Mouse (Mus musculus) ES-Bruce4 (cell line): ENCODE results near the gene Elovl6. TPM values are rescaled to one million over a fixed set of nuclear protein-coding genes. Genes with fewer than 3 reads are reported as not detected.

Source experiments
- H3K27ac ChIP-seq: 2 replicates; pipeline ENCODE4 v1.5.1; 2012; ENCODE audit warnings: low read length, inconsistent platforms; ENCODE audit not compliant: insufficient read depth
- H3K27me3 ChIP-seq: 2 replicates; pipeline ENCODE4 v1.6.1; 2012; ENCODE audit warnings: mild to moderate bottlenecking, low read length, inconsistent platforms; ENCODE audit not compliant: control insufficient read depth, poor library complexity, insufficient read depth, severe bottlenecking
- H3K36me3 ChIP-seq: 2 replicates; pipeline ENCODE4 v1.6.1; 2012; ENCODE audit warnings: inconsistent platforms, mild to moderate bottlenecking, low read length, moderate library complexity; ENCODE audit not compliant: control insufficient read depth, poor library complexity, insufficient read depth, severe bottlenecking
- H3K4me1 ChIP-seq: one replicate; pipeline ENCODE4 v1.8.1; 2011; ENCODE audit warnings: low read length; ENCODE audit not compliant: control insufficient read depth, insufficient read depth
- H3K4me3 ChIP-seq: 2 replicates; pipeline ENCODE4 v1.5.1; 2011; ENCODE audit warnings: low read depth, mild to moderate bottlenecking, low read length
- H3K9ac ChIP-seq: 2 replicates; pipeline ENCODE4 v1.6.1; 2012; ENCODE audit warnings: low read depth, mild to moderate bottlenecking, inconsistent platforms; ENCODE audit not compliant: poor library complexity, severe bottlenecking
- H3K9me3 ChIP-seq: replicated peaks from 2 replicates; pipeline ENCODE4 v1.6.1; 2012; ENCODE audit warnings: mild to moderate bottlenecking, low read length, inconsistent platforms; ENCODE audit not compliant: control insufficient read depth, poor library complexity, insufficient read depth, severe bottlenecking
- CTCF ChIP-seq: IDR thresholded peaks from one replicate; pipeline ENCODE4 v1.8.1; 2011; ENCODE audit warnings: low read depth, low read length
- EP300 ChIP-seq: IDR thresholded peaks from 2 replicates; pipeline ENCODE4 v1.6.1; 2011; ENCODE audit warnings: low read depth, low read length; ENCODE audit not compliant: insufficient read depth
- POLR2A ChIP-seq: IDR thresholded peaks from one replicate; pipeline ENCODE4 v1.8.1; 2011; ENCODE audit warnings: low read length; ENCODE audit not compliant: insufficient read depth
- polyA plus RNA-seq: library from polyadenylated mRNA; stranded (reverse); fragments of >200 nt; gene quantifications from 2 replicates; pipeline ENCODE4 v1.2.4, GENCODE M21; 2011; ENCODE audit warnings: low read depth; ENCODE audit not compliant: missing spikeins, insufficient read depth, insufficient read length

Elovl6 gene
- polyA plus RNA-seq, 1 experiment = 124 TPM

DNA sequence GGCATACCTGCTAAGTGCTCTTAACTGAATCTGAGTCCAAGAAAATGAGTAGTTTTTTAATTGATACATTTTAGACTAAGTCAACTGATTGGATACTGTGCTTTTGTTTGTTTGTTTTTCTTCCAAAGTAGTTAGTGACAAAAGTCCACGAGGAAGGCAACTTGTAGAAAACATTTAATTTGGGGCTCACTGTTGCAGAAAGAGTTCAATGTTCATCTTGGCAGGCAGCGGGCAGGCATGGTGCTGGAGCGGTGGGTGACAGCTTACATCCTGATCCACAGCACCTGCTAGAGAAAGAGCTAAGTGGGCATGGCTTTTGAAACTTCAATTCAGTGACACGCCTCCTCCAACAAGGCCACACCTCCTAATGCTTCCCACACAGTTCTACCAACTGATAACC is 31.7 kb downstream of the Elovl6 start:
- Histone ChIP-seq H3K27me3 (no peaks in the 10 kb centered on the region), H3K4me1 (peaks cover 2% of the 10 kb centered on the region), H3K36me3 (peaks cover 23% of the 10 kb centered on the region), H3K27ac (no peak overlapping the region), H3K9ac (no peak overlapping the region), H3K9me3 (no peaks in the 10 kb centered on the region), H3K4me3 (no peak overlapping the region)
- TF ChIP-seq POLR2A (no peak), CTCF (no peak), EP300 (no peak)

- Histone ChIP-seq H3K9me3 (no peaks in the 10 kb centered on the region), H3K4me3 (no peak overlapping the region), H3K27ac (no peak overlapping the region), H3K4me1 (peaks cover 2% of the 10 kb centered on the region), H3K27me3 (no peaks in the 10 kb centered on the region), H3K9ac (no peak overlapping the region), H3K36me3 (peaks cover 23% of the 10 kb centered on the region)
- TF ChIP-seq POLR2A (no peak), CTCF (no peak), EP300 (no peak)
Measured at GRCm38 (mm10) chr3:129564852-129565251, 32.7 kb downstream of the Elovl6 start.

GRCm38 (mm10) chr3:129565458-129565857 is 33.3 kb downstream of the Elovl6 start:
- no peaks in the 10 kb centered on the region for H3K27me3 ChIP-seq
- no peak overlapping the region for H3K27ac ChIP-seq
- H3K4me3 ChIP-seq = no peak overlapping the region
- TF ChIP-seq EP300 (no peak), POLR2A (no peak), CTCF (no peak)
- no peaks in the 10 kb centered on the region for H3K9me3 ChIP-seq
- H3K4me1 ChIP-seq = peaks cover 2% of the 10 kb centered on the region
- H3K9ac ChIP-seq = no peak overlapping the region
- H3K36me3 ChIP-seq = peaks cover 23% of the 10 kb centered on the region

DNA sequence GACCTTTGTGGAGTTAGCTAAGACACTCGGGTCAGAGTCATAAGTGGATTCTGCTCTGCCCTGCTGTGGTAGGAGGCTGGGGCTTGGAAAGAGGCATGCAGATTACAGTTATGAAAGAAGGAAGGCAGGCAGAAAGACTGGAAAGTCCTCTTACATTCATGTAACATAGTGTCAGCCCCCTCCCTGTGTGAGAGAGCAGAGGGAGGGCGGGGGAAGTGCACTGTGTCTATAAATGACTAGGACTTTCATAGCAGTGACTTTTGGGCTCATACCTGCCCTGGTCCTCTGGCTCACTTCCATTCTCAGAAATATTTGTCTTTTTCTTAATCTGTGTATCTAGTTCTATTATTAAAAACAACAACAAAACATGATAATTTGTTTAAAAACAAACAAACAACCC is 33.9 kb downstream of the Elovl6 start:
- H3K36me3 ChIP-seq = peaks cover 26% of the 10 kb centered on the region
- TF ChIP-seq EP300 = no peak
- TF ChIP-seq POLR2A = no peak
- TF ChIP-seq CTCF = no peak
- no peaks in the 10 kb centered on the region for H3K27me3 ChIP-seq
- no peaks in the 10 kb centered on the region for H3K9me3 ChIP-seq
- H3K27ac ChIP-seq = no peak overlapping the region
- no peak overlapping the region for H3K9ac ChIP-seq
- H3K4me1 ChIP-seq = peaks cover 2% of the 10 kb centered on the region
- no peak overlapping the region for H3K4me3 ChIP-seq

GRCm38 (mm10) chr3:129566876-129567275 is 34.7 kb downstream of the Elovl6 start:
- H3K4me1 ChIP-seq = peaks cover 2% of the 10 kb centered on the region
- H3K36me3 ChIP-seq = peaks cover 30% of the 10 kb centered on the region
- no peak overlapping the region for H3K9ac ChIP-seq
- H3K27me3 ChIP-seq = no peaks in the 10 kb centered on the region
- no peaks in the 10 kb centered on the region for H3K9me3 ChIP-seq
- peak overlapping the region; percentile 62; the same call in 1 of the 2 replicates for H3K27ac ChIP-seq
- no peak overlapping the region for H3K4me3 ChIP-seq
- TF ChIP-seq CTCF (no peak), POLR2A (no peak)

- H3K36me3 ChIP-seq = peaks cover 26% of the 10 kb centered on the region
Measured at GRCm38 (mm10) chr3:129568506-129568905, 36.4 kb downstream of the Elovl6 start.

More at GRCm38 (mm10) chr3:129568506-129568905, 36.4 kb downstream of the Elovl6 start:
- no peak overlapping the region for H3K27ac ChIP-seq
- TF ChIP-seq POLR2A (no peak), CTCF (no peak), EP300 (no peak)
- H3K4me1 ChIP-seq = peaks cover 3% of the 10 kb centered on the region
- no peaks in the 10 kb centered on the region for H3K9me3 ChIP-seq
- H3K27me3 ChIP-seq = no peaks in the 10 kb centered on the region
- H3K9ac ChIP-seq = no peak overlapping the region
- H3K4me3 ChIP-seq = no peak overlapping the region
